Mouse (Mus musculus) adipose tissue, adult 10 weeks (tissue): ENCODE results near the gene Ppp3r1. TPM values are rescaled to one million over a fixed set of nuclear protein-coding genes. Genes with fewer than 3 reads are reported as not detected.

Experiments used
- polyA plus RNA-seq: library from polyadenylated mRNA; stranded (reverse); fragments of 350-450 nt; fragmentation: Illumina TruSeq; extraction: RNeasy Lipid Tissue Mini Kit (QIAGEN cat#74804); gene quantifications from one replicate; pipeline ENCODE4 v1.2.3, GENCODE M21; 2014; ENCODE audit warnings: low read depth, low replicate concordance

The Ppp3r1 gene
- 89.2 TPM for polyA plus RNA-seq

GRCm38 (mm10) chr11:17158858-17159737 is at the start of gene Ppp3r1:
Gene Ppp3r1, plus strand, starts transcription at chr11:17159263.

GRCm38 (mm10) chr11:17181807-17182206 is 22.7 kb downstream of the Ppp3r1 start, which contains the start of gene Wdr92:
Gene Wdr92, plus strand, starts transcription at chr11:17182107.

GRCm38 (mm10) chr11:17211258-17212140 is 52.4 kb downstream of the Ppp3r1 start, which contains the start of gene Pno1:
Gene Pno1, minus strand, starts transcription at chr11:17211568.

Other genes with a start within 250 kb of the Ppp3r1 start
- gene Fbxo48, start 207.9 kb upstream of the Ppp3r1 start, polyA plus RNA-seq: 0.41 TPM
- 5.3 TPM for gene Cnrip1, start 107.7 kb upstream of the Ppp3r1 start, polyA plus RNA-seq
- 4.8 TPM for gene Plek, start 106.9 kb upstream of the Ppp3r1 start, polyA plus RNA-seq
- 16.2 TPM for gene Wdr92, start 22.8 kb downstream of the Ppp3r1 start, polyA plus RNA-seq
- gene Pno1, start 52.3 kb downstream of the Ppp3r1 start, polyA plus RNA-seq: 34.7 TPM
- gene C1d, start 98.3 kb downstream of the Ppp3r1 start, polyA plus RNA-seq: 77.2 TPM